Mouse (Mus musculus): Measurements from ENCODE around the gene Pfdn2.
"Not testable (repeated sequence)": the region's sequence is repeated elsewhere in the genome, so short reads cannot be mapped to it uniquely, and the experiment has no call there.

Gene Pfdn2

DNA sequence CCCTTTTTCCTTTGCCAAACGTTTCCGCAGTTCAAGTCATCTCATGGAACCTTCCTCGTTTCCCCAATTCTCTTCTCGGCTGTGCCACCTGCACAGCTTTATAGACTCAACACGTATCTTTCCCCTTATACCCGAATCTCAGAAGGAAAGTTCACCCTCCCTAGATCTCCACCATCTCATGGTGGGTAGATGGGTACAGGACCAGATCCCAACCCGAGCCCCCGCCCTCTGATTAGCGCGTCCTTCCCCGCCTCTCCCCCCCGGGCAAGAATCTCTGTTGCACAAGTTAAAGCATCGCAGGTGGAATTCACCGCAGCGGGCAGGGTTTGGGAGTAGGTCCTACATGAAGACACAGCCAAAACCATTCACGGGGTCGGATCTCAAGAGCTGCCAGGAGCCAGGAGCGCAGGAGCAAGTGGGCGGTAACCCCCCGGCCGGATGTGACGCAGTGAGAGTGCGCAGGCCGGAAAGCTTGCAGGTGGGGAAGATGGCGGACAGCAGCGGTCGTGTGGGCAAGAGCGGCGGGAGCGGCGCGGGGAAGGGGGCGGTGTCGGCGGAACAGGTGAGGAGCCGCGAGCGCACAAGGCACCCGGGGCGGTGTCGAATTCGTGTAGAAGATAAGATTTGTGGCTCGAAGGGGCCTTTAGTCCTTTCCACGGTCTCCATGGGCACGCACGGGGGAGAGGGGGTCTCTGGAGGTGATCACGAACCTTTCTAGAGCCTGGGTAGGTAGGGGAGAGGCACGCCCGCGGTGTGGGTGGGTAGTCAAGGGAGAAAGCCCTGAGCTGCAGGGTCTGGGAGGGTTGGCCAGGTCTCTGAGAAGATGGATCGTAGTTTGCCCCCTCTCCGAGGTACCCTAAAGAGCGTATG lies at the start of gene Pfdn2, which contains the start of gene Nit1:
Gene Pfdn2 (plus strand): TSS at position 446 of the 870 bp plus-strand sequence.
Gene Nit1 (minus strand): TSS at position 422 of the 870 bp plus-strand sequence.
- peak; percentile 95 for DNase-seq

DNA sequence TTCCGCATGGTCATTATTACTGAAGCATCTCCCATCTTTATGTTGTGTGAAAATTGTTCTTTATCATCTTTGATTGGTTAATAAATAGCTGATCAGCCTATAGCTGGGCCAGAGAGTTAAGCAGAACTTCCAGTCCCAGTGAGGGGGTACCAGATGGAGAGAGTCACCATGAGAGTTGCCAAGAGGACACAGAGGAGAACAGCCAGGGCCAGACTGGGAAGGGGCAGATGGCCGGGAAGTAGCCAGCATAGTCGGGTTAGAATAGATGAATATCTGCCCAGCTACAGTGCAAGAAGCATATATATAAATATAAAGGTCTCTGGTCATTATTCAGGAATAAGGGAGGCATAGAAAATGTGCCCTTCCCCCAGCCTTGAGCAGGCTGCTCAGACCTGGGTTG lies 47.2 kb upstream of the Pfdn2 start:
- no peak for DNase-seq

DNA sequence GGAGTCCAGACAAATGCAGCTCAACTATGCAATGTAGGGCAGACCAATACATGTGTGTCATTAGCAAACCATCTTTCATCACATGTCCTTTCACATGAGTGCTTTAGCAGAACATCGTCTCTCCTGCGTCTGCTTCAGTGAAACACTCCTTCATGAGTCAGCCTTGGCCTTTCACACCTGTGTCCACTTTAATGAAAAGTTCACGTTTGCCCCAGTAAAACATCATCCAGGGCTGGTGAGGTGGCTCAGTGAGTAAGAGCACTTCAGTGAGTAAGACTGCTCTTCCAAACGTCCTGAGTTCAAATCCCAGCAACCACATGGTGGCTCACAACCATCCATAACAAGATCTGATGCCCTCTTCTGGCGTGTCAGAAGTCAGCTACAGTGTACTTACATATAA lies 39.3 kb upstream of the Pfdn2 start:
- DNase-seq = not testable (repeated sequence)

DNA sequence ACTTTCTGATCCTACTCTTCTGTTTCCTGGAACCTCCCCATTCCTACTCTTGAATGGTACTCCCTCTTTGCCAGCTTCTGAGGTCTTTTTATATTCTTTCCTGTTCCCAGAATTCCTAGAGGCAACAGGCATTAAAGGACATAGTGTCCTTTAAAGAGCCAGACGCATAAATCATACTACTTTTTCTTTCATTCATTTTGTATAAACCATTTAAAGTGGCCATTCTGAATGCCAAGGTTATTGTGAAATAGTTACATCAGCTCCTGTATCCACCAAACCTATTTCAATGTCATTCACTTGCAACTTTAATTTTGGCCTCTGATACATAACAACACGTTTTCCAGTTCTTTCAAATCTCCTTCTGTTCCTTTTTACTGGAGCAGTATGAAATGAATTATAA lies 36.1 kb upstream of the Pfdn2 start:
- DNase-seq = no peak

DNA sequence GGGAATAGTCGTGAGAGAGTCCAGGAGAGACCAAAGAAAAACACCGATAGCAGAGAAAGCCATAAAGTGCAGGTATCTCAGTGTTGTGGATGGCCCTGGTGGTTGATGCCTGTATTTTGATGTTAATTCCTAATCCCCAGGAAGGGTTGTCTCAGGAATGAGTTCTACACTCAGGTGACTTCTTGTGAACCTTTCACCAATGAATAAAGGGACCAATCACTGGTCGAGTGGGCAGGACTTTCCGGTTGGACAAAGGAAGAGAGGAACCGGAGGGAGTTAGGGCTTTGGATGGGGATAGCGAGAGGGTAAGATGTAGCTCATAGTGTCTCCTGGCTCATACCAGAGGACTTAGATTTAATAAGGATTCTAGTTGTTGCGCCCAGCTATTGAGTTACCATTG lies 25.7 kb upstream of the Pfdn2 start:
- DNase-seq = no peak

DNA sequence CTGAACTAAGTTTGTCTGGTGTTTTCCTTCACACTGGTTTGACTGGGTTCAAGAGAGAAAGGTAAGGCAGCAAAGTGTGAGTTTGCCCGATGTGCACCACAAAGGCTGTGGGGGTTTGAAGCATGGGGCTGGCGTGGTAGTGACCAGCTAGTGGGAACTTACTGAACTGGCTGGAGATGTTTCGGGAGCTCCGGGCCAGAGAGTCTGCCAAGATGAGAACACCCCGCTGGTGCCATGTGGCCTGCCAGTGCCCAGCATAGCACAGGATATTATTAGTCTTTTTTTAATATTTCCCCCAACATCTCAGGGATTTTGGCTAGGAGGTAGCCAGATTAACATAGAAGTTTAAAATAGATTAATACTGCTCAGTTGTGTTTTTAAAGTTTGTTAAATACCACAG lies 25.3 kb upstream of the Pfdn2 start:
- no peak for DNase-seq

DNA sequence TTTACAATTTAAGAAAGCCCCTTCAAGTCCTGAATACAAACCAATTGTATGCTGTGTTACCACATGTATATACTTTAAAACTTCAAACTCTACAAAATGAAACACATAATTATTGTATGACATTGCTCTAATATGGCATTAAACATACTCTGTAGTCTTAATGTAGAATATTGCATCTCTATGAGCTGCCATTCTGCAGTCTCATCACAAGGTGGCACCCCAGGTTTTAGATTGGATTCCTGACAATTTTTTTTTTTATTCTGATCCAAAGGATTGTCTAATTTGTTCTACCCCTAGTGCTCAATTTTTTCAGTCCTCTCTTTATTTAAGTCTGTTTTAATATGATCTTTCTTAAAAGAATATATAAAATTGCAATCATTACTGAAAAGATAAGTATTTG lies 24.1 kb upstream of the Pfdn2 start:
- DNase-seq = peak; percentile 60

DNA sequence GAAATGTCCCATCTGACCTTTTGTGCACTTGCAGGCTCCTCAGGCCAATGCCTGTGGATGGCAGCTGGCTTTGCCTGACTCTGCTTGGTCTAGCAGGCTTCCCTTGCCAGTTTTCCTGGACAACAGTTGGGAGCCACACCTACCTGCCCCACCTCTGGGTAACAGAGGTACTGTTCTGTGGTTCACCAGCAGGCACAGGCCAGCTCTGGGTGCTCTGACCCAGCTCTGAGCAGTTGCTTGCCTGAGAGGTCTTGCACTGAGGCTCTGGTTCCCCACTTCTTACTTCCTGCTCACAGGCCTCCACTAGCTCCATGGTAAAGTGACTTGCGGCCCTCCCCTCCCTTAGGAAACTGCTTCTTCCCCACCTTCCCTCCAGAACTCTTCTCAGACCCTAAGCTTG lies 23.5 kb upstream of the Pfdn2 start:
- DNase-seq = no peak

DNA sequence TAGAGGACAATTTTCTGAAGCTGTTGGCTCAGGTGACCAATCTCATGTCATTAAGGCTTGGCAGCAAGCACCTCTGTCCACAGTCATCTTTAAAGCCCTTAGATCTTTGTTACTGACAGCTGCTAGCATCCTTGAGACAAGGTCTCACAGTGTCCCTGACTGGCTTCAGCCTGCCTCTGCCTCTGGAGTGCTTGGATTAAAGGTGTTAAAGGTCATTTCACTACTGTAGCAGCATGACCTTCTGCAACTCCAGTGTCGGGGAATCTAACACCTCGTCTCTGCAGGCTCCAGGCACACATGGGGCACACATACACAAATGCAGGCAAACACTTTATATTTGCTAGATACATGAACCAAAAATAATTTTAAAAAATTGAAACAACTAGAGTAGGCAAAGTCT lies 19.9 kb upstream of the Pfdn2 start:
- no peak for DNase-seq

DNA sequence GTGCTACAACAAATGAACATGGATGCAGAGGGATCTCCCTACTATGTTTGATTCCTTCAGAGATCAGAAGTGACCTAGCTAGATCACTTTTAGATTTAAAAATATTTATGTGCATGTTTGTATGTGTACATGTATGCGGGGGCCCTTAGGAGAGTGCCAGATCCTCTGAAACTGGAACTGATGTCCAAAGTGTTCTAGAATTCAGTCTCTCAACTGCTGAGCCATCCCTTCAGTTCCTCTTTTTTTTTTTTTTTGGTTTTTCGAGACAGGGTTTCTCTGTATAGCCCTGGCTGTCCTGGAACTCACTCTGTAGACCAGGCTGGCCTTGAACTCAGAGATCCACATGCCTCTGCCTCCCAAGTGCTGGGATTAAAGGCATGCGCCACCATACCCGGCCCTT lies 18.9 kb upstream of the Pfdn2 start:
- not testable (repeated sequence) for DNase-seq

DNA sequence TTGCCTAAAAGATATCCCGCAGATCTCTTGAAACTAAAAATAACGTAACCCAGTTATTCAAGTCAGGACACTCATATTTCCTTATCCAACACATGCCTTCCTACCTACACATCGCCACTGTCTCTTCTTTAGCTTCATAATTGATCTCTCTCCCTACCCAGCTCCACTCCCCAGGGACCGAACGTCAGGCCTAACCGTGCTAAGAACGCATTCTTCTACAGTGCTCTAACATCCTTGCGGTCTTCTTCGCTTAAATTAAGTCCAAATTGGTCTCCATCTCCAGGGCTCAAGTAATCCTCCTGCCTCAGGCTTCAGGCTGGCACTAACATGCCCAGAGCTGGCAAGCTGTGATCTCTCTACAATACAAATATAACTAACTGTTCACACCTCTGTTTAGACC lies 17.2 kb upstream of the Pfdn2 start:
- peak; percentile 52 for DNase-seq

DNA sequence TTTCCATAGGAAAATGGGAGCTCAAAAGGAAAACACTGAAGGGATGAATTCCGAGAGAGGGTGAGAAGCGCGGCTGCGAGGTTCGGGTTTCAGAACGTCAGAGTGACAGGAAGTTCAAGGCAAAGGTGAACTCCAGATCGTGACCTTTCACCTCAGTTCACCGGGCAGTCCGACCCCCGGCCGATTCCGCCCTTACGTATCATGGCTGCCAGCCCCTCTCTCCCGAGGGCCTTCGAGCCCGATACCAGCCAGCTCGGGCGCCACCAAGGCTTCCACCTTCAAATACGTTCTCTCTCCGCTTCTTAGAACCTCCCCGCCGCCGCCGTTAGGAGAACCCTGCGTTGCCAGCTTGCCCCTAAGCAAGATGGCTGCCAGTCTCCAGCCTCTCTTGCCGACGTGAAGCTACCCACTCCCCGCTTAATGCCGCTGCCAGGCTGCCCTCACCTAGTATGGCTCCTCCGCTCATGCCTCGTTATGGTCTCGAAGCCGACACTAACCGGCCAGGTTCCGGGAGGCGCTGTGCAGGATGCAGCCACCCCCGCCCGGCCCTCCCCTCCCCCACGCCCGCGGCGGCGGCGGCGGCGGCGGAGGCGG lies 16.5 kb upstream of the Pfdn2 start, which contains the start of gene Dedd:
Gene Dedd (plus strand): TSS at position 307 of the 594 bp plus-strand sequence.
- DNase-seq = peak; percentile 94

DNA sequence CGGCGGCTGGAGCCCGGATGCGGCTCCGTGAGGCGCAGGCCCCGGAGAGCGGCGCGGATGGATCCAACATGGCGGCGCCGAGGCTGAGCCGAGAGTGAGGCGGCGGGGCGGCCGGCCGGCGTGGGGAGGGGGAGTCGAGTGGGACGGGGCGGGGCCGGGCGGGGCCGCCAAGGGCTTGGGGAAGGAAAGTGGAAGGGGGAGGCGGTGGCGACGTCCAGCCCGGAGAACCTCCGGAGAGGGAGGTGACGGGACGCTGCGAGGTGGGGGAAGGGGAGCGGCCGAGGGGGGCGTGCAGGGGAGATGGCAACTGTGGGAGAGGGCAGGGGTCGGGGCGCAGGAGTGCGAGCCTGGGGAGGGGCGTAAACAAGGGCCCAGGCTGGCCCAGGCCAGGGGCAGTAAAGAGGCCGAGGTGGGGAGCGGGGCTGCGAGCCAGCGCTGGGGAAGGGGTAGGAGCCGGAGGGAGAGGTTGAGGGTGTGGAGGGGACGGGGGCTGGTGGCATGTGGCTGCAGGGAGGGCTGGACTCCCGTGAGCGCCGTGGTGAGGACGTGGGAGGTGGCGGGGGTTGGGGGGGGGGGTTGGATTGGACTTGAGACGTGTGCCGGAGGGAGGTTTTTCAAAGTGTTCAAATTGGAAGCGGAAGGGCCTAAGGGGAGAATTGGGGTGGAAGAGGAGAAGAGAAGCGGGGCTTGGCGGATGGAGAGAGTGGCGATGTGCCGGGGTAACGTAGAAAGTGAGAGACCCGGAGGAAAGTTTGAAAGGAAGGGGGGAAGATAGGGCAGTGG lies 15.8 kb upstream of the Pfdn2 start:
- DNase-seq = peak; percentile 95

DNA sequence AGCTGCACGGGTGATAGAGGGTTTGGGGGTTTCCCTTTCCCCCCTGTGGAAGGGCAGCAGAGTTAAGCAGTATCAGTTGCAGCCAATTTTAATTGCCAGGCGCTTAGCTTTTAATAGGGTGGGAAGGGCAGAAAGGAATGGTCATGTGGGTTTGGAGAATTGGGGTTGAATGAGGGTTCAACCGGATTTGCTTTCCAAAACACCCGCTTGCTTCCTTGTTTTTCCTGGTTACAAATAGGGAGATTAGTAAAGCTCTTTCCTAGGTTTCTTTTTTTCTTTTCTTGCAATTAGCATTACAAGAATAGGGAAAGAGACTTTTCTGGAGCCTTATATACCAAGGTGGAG lies 15.3 kb upstream of the Pfdn2 start:
- no peak for DNase-seq

DNA sequence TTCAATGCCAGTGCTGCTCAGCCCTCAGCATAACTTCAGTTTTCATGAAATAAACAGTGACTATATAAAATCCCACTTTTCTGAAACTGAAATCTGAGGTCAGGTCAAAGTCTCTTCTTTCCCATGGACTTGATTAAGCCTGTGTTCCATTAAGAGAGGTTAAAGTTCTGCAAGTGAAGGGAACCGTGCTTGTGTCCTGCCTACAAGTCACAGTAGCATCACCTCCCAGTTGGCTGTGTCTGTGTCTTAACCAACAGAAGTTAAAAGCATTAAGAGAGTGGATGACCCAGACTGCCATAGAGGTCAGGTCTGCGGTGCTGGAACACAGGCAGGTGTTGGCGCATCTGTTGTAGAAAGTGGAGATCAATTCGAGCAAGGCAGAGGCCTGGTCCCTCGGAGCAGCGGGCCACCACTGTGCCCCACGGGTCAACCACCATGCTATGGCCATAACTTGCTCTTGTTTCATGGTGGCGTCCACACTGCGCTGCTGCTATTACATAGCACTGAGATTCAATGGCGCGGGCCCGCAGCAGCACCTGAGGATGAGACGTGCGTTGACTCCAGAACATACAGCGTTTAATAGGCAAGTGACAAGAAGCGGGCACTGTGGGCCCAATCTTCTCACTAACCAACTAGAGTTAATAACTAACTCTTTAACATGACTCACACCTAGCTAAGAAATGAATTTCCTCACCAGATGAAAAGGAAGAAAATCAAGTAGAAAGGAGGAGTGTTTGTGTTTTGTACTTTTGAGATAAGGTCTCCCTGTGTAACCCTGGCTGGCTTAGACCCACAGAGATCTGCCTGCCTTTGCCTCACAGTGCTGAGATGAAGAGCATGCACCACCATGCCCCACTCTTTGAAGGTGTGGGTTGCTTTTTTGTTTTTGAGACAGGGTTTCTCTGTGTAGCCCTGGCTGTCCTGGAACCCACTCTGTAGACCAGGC lies 2.9 kb upstream of the Pfdn2 start:
- DNase-seq = no peak

DNA sequence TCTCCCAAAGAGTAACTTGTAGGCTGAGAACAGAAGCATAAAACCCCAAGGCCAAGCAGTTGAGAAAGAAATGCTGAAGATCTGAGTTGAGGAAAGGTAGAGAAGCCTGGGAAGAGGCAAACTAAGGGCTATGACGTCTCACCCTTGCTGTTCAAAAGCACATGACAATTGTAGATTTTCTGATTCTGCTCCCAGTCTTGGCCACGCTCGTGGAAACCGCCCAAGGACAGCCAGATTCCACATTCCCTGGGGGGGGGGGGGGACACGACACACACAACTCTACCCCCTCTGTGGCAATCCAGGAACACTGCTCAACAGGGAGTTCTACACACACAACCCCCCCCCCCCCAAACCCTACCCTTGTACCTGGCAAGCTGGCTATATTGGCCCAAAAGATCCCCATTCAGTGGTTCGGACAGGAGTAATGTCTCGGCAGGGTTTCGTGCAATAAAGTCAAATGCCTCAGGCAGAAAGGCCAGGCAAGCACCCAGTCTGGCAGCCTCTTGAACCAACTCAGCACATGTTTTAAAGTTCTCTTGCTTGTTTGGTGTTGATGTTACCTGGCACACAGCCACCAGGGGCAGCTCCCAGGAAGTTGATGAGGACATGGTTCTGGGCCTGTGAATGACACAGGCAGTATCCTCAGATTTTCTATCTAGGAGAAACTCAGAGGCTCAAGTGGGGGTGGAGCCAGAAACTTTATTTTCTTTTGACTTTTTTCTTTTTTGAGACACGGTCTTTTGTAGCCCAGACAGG lies 1.4 kb upstream of the Pfdn2 start:
- no peak for DNase-seq

DNA sequence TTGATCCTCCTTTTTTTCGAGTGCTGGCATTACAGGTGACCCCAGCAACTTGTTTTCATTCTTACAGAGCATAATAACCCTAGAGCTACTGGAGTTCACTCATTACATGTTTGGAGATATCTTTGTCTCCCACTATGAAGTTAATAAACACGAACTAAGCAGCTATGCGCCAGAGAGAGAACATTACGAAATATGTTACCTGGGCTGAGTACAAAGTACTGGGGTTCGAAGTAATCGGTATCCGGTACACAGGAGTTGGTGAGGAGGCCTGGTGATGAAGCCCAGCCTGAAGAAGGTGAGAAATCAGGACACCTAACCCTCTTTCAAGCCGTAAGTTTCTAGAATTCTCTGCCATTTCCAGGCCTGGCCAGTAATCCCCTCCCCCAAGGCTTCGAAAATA lies 755 bp upstream of the Pfdn2 start:
- DNase-seq = no peak

DNA sequence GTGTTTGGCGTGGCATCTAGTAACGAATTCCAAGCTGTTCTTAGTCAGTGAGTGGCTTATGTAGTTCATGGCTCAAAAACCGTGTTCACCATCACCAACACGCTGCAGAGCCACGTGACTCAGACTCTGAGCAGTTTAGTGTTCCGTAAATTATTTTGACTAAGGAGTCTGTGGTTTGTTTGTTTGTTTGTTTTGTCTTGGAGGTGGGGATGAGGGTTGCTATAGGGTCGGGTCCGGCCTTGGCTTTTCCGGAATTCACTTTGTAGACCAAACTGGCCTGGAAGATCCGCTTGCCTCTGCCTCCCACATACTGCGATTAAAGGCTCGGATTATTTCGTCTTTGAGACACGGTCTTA lies 603 bp downstream of the Pfdn2 start:
- DNase-seq = peak; percentile 19

DNA sequence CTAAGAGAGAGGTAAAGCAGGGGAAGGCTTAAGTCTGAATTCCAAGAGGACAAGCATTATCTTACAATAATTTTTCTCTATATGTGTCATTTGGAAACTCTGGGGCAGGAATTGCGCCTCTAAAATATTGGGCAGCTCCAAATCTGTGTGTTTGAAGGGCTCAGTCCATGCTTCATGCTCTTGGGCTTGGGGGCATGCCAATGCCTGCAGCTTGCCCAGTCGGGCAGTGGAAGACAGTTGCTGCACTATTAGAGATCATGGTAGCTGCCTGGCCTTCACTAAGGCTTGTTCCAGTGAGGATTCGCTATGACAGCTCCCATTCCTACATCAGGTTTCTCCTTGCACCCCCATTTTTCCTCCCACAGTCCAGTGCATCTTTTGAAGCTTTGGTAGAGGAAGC lies 3.2 kb downstream of the Pfdn2 start:
- no peak for DNase-seq

DNA sequence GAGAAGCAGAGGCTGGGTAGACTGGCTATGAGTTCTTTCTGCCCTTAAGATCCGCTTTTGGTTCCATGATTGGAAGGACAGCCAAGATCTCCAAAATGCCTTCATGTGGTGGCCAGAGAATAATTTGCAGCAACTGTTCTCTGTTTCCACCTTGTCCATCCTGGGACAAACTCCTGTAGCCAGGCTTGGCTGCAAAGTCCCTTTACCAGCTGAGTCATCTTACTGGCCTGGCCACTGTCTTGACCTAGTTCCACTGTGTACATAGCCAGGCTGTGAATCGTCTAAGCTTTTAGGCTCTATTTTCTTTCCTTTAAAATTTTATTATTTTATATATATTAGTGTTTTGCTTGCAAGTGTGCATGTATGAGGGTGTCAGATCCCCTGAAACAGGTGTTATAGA lies 3.7 kb downstream of the Pfdn2 start:
- no peak for DNase-seq

DNA sequence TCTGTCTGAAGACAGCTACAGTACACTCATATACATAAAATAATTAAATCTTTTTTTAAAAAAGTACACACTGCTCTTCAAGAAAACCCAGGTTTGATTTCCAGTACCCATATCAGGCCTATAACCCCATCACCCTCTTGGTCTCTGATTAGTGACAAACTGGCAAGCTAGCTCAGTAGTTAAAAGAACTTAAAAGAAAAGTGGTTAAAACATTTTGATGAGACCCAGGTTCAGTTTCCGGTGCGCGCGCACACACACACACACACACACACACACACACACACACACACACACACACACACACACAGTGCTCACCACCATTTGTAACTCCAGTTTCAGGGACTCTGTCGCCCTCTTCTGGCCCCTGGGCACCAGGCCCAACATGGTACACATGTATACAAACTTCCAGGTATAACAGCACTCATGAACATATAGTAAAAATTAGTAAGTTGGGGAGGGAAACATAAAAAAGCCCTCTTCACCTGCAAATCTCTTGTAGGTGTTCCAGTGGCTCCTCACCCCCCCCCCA lies 10.4 kb downstream of the Pfdn2 start:
- DNase-seq = peak; percentile 36

DNA sequence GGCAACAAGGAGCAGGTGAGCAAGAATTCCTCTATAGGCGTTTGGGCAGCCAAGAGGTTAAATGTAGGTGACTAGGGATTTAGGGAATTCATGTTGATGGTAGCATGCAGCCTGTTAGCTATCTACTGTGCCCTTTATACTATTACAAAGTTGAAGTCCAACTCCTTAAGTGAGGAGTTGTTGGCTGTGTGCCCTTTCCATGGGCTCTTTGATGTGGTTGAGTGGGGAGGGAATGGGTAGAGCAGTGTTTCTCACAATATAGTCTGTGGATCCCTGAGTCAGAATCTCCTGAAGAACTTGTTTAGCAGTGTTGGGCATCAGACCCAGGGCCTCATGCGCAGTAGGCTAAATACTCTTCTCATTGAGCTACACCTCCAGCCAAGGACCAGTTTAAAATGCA lies 11.3 kb downstream of the Pfdn2 start:
- DNase-seq = no peak

All from embryo, embryonic 11 days (tissue).